Mouse (Mus musculus) layer of hippocampus, adult 18-20 months (tissue): ENCODE results near the gene Zfp541. TPM values are rescaled to one million over a fixed set of nuclear protein-coding genes. Genes with fewer than 3 reads are reported as not detected.

Experiments
- DNase-seq, 2 experiments: peaks; one replicate each; pipeline ENCODE4 v3.0.0; 2022; ENCODE audit warnings: low spot score in 2 of 2
- total RNA-seq, 2 experiments: library from RNA; stranded (reverse); gene quantifications; 2 replicates each; pipeline ENCODE4 v1.2.3; 2021

Zfp541 gene
- total RNA-seq, 2 experiments from 2014 or later = 0.41 to 0.89 TPM

DNA sequence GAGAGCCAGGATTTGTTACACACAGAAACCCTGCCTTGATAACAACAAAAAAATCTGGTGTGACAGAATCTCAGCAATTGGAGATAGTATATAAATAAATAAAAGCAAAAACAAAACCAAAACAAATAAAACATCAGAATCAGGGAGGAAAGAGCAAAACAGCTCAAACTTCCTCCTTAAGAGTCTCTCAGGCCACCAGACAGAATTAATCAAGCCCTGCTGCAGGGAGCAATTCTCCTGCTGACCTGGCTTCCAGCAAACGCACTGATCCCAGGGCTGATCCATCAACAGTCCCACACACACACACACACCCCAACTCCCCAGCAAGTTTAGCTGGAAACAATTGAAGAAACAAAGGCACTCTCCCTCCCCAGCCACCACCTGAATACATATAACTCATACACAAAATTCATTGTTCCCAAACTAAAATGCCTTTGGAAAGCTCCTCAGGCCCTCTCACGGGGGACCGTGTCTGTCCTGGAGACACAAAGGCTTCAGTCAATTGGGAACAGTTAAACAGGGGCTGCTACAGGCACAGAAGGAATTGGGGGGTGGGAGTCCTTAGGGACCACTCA lies 17.7 kb upstream of the Zfp541 start:
- no peak for DNase-seq

GRCm38 (mm10) chr7:16044531-16044930 lies 17.1 kb upstream of the Zfp541 start:
- DNase-seq = no peak

DNA sequence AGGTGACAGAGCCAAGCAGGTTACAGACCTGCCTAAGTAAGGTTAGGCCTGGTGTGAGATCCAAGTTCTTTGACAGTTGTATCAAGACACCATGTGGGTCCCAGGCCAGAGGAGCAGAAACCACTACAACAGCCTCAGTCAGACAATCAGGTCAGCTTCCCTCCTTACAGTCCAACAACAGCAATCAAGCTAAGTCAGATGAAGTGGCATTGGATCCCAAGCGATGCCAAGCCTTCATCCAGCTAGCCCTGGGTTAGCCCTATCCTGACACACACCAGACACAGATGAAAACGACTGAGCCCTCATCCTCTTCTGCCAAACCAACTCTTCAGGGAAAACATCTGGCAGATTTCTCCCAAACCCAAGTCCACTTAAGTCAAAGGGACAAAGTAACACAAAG lies 16.1 kb upstream of the Zfp541 start:
- no peak for DNase-seq

GRCm38 (mm10) chr7:16046101-16046480 lies 15.5 kb upstream of the Zfp541 start:
- peak in 1 of 2 experiments; percentile 32 for DNase-seq

- peak; percentile 74 to 77 for DNase-seq
Observed at GRCm38 (mm10) chr7:16046481-16047337, 14.9 kb upstream of the Zfp541 start.

- DNase-seq = peak; percentile 79 to 80
Observed at GRCm38 (mm10) chr7:16047338-16048146, 14.1 kb upstream of the Zfp541 start, which contains the start of gene Bicra. Gene Bicra (minus strand): TSS chr7:16047921.

DNA sequence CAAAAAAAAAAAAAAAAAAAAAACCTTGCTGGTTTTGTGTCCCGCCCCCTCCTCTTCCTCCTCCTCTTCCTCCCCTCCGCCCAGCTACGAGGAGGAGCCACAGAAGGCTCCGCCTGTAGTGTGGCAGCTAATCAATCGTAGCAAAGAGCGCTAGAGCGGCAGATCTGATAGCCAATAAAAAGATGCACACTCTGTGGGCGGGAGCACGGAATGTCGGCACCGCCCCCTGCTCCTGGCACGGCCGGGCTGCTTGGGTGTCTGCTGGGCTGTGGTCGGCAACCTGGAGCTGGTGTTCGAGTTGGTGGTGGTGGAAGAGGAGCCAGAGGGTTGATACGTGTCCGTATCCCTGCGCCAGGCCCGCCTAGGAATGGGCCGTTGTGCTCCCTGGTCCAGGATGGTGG lies 13.4 kb upstream of the Zfp541 start:
- peak; percentile 97 to 99 for DNase-seq

DNA sequence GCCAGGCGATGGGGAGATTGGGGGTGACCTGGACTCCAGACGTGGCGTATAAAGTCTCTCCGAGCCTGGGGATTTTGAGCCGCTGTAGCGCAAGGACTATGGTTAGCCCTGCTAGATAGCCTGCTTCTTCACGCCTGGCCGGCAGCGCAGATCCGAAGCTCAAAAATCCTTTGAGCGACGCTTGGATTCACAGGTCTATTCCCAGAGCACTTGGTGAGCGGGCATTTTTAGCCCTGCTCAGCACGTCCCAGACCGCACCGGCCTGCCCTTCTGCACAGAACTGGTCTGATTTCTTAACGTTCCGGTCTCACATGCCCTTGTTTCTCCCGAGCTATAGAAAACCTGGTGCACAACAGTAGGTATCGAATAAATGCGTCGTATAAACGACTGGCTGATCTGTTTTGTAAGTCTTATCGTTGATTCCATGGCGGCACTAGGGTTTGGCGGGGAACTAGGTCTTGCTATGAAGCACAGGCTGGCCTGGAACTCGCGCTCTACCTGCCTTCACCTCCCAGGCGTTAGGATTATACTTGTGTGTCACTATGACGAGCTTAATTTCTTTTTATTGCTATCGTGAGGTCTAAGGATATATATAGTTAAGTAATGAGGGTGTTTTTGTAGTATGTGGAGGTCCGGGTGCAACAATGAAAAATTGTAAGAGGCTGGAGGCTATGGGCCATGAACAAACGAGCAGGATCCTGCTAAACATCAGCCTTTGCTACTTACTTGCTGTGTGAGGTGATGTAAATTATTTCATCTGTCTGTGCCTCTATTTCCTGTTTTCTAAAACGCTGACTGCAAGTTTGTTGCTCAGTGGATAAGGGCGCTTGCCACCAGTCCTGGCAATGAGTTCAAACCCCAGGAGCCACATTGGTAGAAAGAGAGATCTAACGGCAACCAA lies 12.7 kb upstream of the Zfp541 start:
- peak in 1 of 2 experiments; percentile 29 for DNase-seq

- no peak for DNase-seq
Observed at GRCm38 (mm10) chr7:16049576-16049915, 12.1 kb upstream of the Zfp541 start.

DNA sequence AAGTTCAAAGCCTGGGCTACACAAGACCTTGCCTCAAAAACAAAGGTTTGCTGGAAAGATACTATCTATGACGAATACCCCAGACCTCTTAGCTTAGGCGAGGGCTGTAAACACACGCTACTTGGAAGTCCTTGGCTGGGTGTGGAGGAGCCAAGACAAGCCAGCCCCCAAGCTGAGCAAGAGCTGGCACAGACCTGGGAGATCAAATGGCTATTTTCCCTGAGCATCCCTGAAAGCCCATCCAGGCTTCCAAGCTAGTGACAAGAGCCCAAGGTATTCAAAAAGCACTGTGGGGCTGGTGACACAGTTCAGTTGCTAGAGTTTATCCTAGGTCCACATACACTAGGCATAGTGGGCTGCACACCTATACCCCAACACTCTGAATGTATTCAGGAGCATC lies 11.0 kb upstream of the Zfp541 start:
- no peak for DNase-seq

GRCm38 (mm10) chr7:16051883-16052595 lies 9.6 kb upstream of the Zfp541 start:
- DNase-seq = peak in 1 of 2 experiments; percentile 86

GRCm38 (mm10) chr7:16052684-16053083 lies 8.9 kb upstream of the Zfp541 start:
- peak; percentile 86 to 93 for DNase-seq

DNA sequence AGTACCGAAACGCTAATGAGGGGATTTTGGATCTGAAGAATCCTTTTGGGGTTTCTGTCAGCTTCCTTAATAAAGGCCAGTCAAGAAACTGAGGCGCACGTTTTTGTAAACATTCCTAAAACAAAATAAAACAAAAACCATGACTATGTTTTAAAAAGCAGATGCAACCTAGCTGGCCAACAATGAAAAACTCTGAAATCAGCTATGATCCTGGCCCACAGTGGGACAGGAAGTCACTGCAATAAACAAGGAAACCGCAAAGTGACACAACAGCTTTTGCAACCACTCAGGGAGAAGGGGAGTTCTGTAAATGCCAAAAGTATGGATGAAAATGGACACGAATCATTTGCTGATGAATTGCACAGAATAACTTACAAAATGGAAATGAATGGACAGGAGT lies 8.5 kb upstream of the Zfp541 start:
- no peak for DNase-seq

- no peak for DNase-seq
Observed at GRCm38 (mm10) chr7:16054966-16055365, 6.6 kb upstream of the Zfp541 start.

- no peak for DNase-seq
Observed at GRCm38 (mm10) chr7:16055665-16056064, 5.9 kb upstream of the Zfp541 start.

GRCm38 (mm10) chr7:16056459-16057135 lies 5.0 kb upstream of the Zfp541 start:
- peak in 1 of 2 experiments; percentile 83 for DNase-seq

DNA sequence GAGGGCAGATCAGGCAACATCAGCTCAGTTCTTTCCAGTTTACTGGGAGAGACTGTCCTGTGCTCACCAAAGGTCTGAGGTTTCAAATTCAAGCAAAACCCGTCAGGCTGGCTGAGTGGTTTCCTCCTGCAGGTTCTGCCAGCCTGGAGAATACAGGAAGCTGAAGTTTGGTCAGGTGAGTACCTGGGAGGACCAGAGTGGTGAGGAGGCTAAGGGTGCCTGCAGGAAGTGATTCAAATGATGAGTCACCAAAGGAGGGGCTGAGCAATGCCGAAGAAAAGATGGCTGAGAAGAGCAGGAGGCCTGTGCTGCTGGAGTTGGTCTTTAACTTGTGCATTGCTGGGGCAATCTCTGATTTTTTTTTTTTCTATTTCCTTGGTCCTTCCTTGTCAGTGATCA lies 4.5 kb upstream of the Zfp541 start:
- DNase-seq = no peak

DNA sequence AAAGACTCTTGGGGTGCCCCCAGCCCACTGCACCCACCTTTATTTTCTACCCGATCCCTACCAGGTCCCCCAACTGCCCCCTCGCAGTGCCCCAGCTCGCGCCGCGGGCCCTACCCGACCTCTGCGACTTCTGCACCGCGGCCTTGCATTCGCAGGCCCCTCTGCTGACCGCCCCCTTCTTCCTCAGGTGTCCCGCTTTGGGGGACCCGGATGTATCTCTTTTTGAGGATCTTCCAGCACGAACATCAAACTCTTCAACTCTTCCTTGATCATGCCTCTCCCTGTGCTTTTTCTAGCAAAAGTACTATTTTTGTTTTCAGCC lies 446 bp downstream of the Zfp541 start:
- DNase-seq = no peak

DNA sequence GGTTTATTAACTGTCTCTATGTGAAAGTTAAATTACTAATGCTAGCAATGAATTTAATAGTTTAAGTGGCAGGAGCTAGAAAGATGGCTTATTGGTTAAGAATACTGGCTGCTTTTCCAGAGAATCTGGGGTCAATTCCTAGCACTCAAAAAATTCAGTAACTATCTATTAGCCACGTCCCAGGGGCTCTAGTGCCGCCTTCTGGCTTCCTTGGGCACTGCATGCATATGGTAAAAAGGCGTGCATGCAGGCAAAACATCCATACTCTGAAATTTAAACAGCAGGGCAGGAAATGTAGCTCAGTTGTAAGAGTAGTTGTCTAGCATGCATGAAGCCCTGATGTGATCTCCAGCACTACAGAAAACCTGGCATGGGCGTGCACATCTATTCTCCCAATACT lies 1.9 kb downstream of the Zfp541 start:
- DNase-seq = no peak

- no peak for DNase-seq
Observed at GRCm38 (mm10) chr7:16070846-16071245, 9.2 kb downstream of the Zfp541 start.
